Mouse (Mus musculus) myocyte (in vitro differentiated cells): ENCODE results near the gene Chrm4. TPM values are rescaled to one million over a fixed set of nuclear protein-coding genes. Genes with fewer than 3 reads are reported as not detected.

ENCODE experiments used
- H3K27me3 ChIP-seq: one replicate; pipeline ENCODE4 v1.6.1; 2011; ENCODE audit not compliant: control insufficient read depth, insufficient read depth, insufficient read length
- H3K36me3 ChIP-seq: one replicate; pipeline ENCODE4 v1.6.1; 2011; ENCODE audit not compliant: control insufficient read depth, insufficient read depth
- H3K4me2 ChIP-seq: one replicate; pipeline ENCODE4 v1.6.1; 2011; ENCODE audit warnings: low read depth, control low read depth
- H3K4me3 ChIP-seq: one replicate; pipeline ENCODE4 v1.5.1; 2011; ENCODE audit warnings: mild to moderate bottlenecking, control low read depth, moderate library complexity
- H3K79me2 ChIP-seq: one replicate; pipeline ENCODE4 v1.6.1; 2011; ENCODE audit not compliant: control insufficient read depth, insufficient read depth
- H3ac ChIP-seq: one replicate; pipeline ENCODE4 v1.6.1; 2011; ENCODE audit not compliant: control insufficient read depth, insufficient read length
- CEBPB ChIP-seq: IDR thresholded peaks from 2 replicates; pipeline ENCODE4 v1.6.1; 2011; ENCODE audit warnings: mild to moderate bottlenecking, moderate library complexity; ENCODE audit not compliant: poor library complexity, insufficient read depth, severe bottlenecking
- E2F4 ChIP-seq: IDR thresholded peaks from one replicate; pipeline ENCODE4 v1.6.1; 2011; ENCODE audit warnings: mild to moderate bottlenecking, control low read depth, moderate library complexity; ENCODE audit not compliant: insufficient read depth
- MAX ChIP-seq: IDR thresholded peaks from one replicate; pipeline ENCODE4 v1.6.1; 2011; ENCODE audit warnings: low read depth, mild to moderate bottlenecking, control low read depth
- MYOD1 ChIP-seq, 3 experiments: IDR thresholded peaks; one replicate each; pipeline ENCODE4 v1.6.1; 2011; ENCODE audit warnings: control low read depth in 2 of 3, low read depth in 2 of 3, mild to moderate bottlenecking in 2 of 3, moderate library complexity in 1 of 3; ENCODE audit not compliant: insufficient read length in 2 of 3, control insufficient read depth in 1 of 3
- MYOG ChIP-seq, 3 experiments: IDR thresholded peaks; one replicate each; pipeline ENCODE4 v1.6.1; 2011; ENCODE audit warnings: control low read depth in 2 of 3, low read depth in 2 of 3, mild to moderate bottlenecking in 2 of 3; ENCODE audit not compliant: insufficient read length in 2 of 3, control insufficient read depth in 1 of 3, insufficient read depth in 1 of 3
- POLR2A ChIP-seq: IDR thresholded peaks from one replicate; pipeline ENCODE4 v1.6.1; 2011; ENCODE audit warnings: low read depth, mild to moderate bottlenecking, control low read depth, moderate library complexity; ENCODE audit not compliant: insufficient read length
- POLR2AphosphoS2 ChIP-seq: IDR thresholded peaks from one replicate; pipeline ENCODE4 v1.6.1; 2011; ENCODE audit warnings: low read depth, control low read depth; ENCODE audit not compliant: insufficient read length
- REST ChIP-seq: IDR thresholded peaks from one replicate; pipeline ENCODE4 v1.6.1; 2011; ENCODE audit warnings: mild to moderate bottlenecking, control low read depth, moderate library complexity; ENCODE audit not compliant: insufficient read depth, insufficient read length
- SRF ChIP-seq: IDR thresholded peaks from one replicate; pipeline ENCODE4 v1.6.1; 2011; ENCODE audit warnings: low read depth; ENCODE audit not compliant: control insufficient read depth, insufficient read length
- TCF12 ChIP-seq: IDR thresholded peaks from one replicate; pipeline ENCODE4 v1.6.1; 2011; ENCODE audit warnings: mild to moderate bottlenecking, control low read depth; ENCODE audit not compliant: poor library complexity, insufficient read depth, severe bottlenecking
- TCF3 ChIP-seq: IDR thresholded peaks from one replicate; pipeline ENCODE4 v1.6.1; 2011; ENCODE audit warnings: low read depth, control low read depth; ENCODE audit not compliant: insufficient read length
- USF1 ChIP-seq: IDR thresholded peaks from one replicate; pipeline ENCODE4 v1.6.1; 2011; ENCODE audit warnings: low read depth, mild to moderate bottlenecking, control low read depth, moderate library complexity
- polyA plus RNA-seq: library from polyadenylated mRNA; unstranded; fragments of >200 nt; fragmentation: generic; extraction: Trizol; gene quantifications from one replicate; pipeline ENCODE4 v1.2.1, GENCODE M21; 2012; ENCODE audit warnings: missing spikeins

The Chrm4 gene
- polyA plus RNA-seq: 0.64 TPM

- peaks cover 5% of the 10 kb centered on the region for H3K27me3 ChIP-seq
- no peaks in the 10 kb centered on the region for H3K36me3 ChIP-seq
- H3ac ChIP-seq: no peak within 1 kb of the TSS
- no peak for TF ChIP-seq CEBPB
- no peak for TF ChIP-seq MAX
- TF ChIP-seq E2F4: no peak
- TF ChIP-seq REST: no peak
- no peak for TF ChIP-seq TCF3
- no peak for TF ChIP-seq MYOD1 (IDR thresholded peaks at IDR 0.05; ENCODE audit: control insufficient read depth in 1 of 3, insufficient read length in 2 of 3, low read depth in 2 of 3)
- no peak for TF ChIP-seq USF1
- TF ChIP-seq POLR2AphosphoS2: no peak
- TF ChIP-seq TCF12: no peak
- TF ChIP-seq POLR2A: no peak
- H3K4me3 ChIP-seq: no peak within 1 kb of the TSS
- no peak within 1 kb of the TSS for H3K4me2 ChIP-seq
- H3K79me2 ChIP-seq: no peaks in the 10 kb centered on the region
Observed at GRCm38 (mm10) chr2:91926949-91927348, at the start of gene Chrm4. TSS of gene Chrm4 (plus strand) at chr2:91927249.

- Histone ChIP-seq H3K4me2 (no peak overlapping the region), H3ac (no peak overlapping the region), H3K27me3 (no peaks in the 10 kb centered on the region), H3K79me2 (no peaks in the 10 kb centered on the region), H3K36me3 (peaks cover 13% of the 10 kb centered on the region), H3K4me3 (no peak overlapping the region)
- no peak for TF ChIP-seq TCF12
- no peak for TF ChIP-seq E2F4
- no peak for TF ChIP-seq POLR2A
- TF ChIP-seq REST: no peak
- no peak for TF ChIP-seq SRF
- peak; percentile 84 to 93 (median 92) for TF ChIP-seq MYOG (IDR thresholded peaks at IDR 0.05; ENCODE audit: control insufficient read depth in 1 of 3, insufficient read depth in 1 of 3, insufficient read length in 2 of 3, low read depth in 2 of 3)
- TF ChIP-seq MAX: no peak
- no peak for TF ChIP-seq CEBPB
- TF ChIP-seq POLR2AphosphoS2: no peak
- no peak for TF ChIP-seq USF1
- TF ChIP-seq TCF3: peak; percentile 75
- TF ChIP-seq MYOD1 (IDR thresholded peaks at IDR 0.05; ENCODE audit: control insufficient read depth in 1 of 3, insufficient read length in 2 of 3, low read depth in 2 of 3): peak; percentile 83 to 96 (median 91)
Observed at GRCm38 (mm10) chr2:91878387-91879180, 48.5 kb upstream of the Chrm4 start.

GRCm38 (mm10) chr2:91883961-91884360 lies 43.1 kb upstream of the Chrm4 start:
- no peaks in the 10 kb centered on the region for H3K27me3 ChIP-seq
- no peak overlapping the region for H3K4me3 ChIP-seq
- TF ChIP-seq POLR2AphosphoS2 (no peak), SRF (no peak), REST (no peak), CEBPB (no peak), TCF12 (no peak), MYOG (IDR thresholded peaks at IDR 0.05; ENCODE audit: control insufficient read depth in 1 of 3, insufficient read depth in 1 of 3, insufficient read length in 2 of 3, low read depth in 2 of 3) (no peak), MYOD1 (IDR thresholded peaks at IDR 0.05; ENCODE audit: control insufficient read depth in 1 of 3, insufficient read length in 2 of 3, low read depth in 2 of 3) (no peak), E2F4 (no peak), POLR2A (no peak), MAX (no peak), TCF3 (no peak), USF1 (no peak)
- no peak overlapping the region for H3K4me2 ChIP-seq
- no peaks in the 10 kb centered on the region for H3K79me2 ChIP-seq
- peaks cover 20% of the 10 kb centered on the region for H3K36me3 ChIP-seq
- H3ac ChIP-seq: no peak overlapping the region

GRCm38 (mm10) chr2:91884616-91885015 lies 42.4 kb upstream of the Chrm4 start:
- TF ChIP-seq USF1: no peak
- TF ChIP-seq CEBPB: no peak
- no peak for TF ChIP-seq TCF3
- no peak for TF ChIP-seq E2F4
- TF ChIP-seq POLR2AphosphoS2: no peak
- no peak for TF ChIP-seq SRF
- TF ChIP-seq REST: no peak
- no peak for TF ChIP-seq MAX
- TF ChIP-seq POLR2A: no peak
- no peak for TF ChIP-seq TCF12
- TF ChIP-seq MYOG (IDR thresholded peaks at IDR 0.05; ENCODE audit: control insufficient read depth in 1 of 3, insufficient read depth in 1 of 3, insufficient read length in 2 of 3, low read depth in 2 of 3): no peak
- TF ChIP-seq MYOD1 (IDR thresholded peaks at IDR 0.05; ENCODE audit: control insufficient read depth in 1 of 3, insufficient read length in 2 of 3, low read depth in 2 of 3): no peak
- peaks cover 27% of the 10 kb centered on the region for H3K36me3 ChIP-seq
- no peak overlapping the region for H3ac ChIP-seq
- no peaks in the 10 kb centered on the region for H3K79me2 ChIP-seq
- no peak overlapping the region for H3K4me3 ChIP-seq
- no peaks in the 10 kb centered on the region for H3K27me3 ChIP-seq
- H3K4me2 ChIP-seq: no peak overlapping the region
